Mouse (Mus musculus) ES-E14 (cell line): ENCODE data around the gene Slain1. TPM values are rescaled to one million over a fixed set of nuclear protein-coding genes. Genes with fewer than 3 reads are reported as not detected.

Source experiments
- DNase-seq: peaks from one replicate; pipeline ENCODE4 v3.0.0-alpha.2; 2013; ENCODE audit warnings: low read depth, low spot score
- H3K27ac ChIP-seq: 2 replicates; pipeline ENCODE4 v1.5.1; 2012; ENCODE audit warnings: low read depth, mild to moderate bottlenecking, low read length, moderate library complexity, mixed read lengths; ENCODE audit not compliant: poor library complexity, insufficient read depth, severe bottlenecking
- H3K36me3 ChIP-seq: 2 replicates; pipeline ENCODE4 v1.6.1; 2012; ENCODE audit warnings: mild to moderate bottlenecking, low read length, moderate library complexity, mixed read lengths; ENCODE audit not compliant: control insufficient read depth, poor library complexity, insufficient read depth, severe bottlenecking
- H3K4me1 ChIP-seq, 2 experiments: fragments of 150-350 bp in 1 of 2; sonication (generic) in 1 of 2; 2 replicates each; pipeline ENCODE4 v1.6.1; 2012; ENCODE audit warnings: low read length in 2 of 2, mild to moderate bottlenecking in 1 of 2, mixed read lengths in 1 of 2; ENCODE audit not compliant: control insufficient read depth in 2 of 2, insufficient read depth in 2 of 2, poor library complexity in 1 of 2
- H3K4me3 ChIP-seq, 2 experiments: fragments of 150-350 bp in 1 of 2; sonication (generic) in 1 of 2; 2 replicates each; pipeline ENCODE4 v1.5.1; 2012; ENCODE audit warnings: low read length in 2 of 2, low read depth in 1 of 2, mild to moderate bottlenecking in 1 of 2, mixed read lengths in 1 of 2; ENCODE audit not compliant: insufficient read depth in 1 of 2, poor library complexity in 1 of 2, severe bottlenecking in 1 of 2
- H3K9ac ChIP-seq: 2 replicates; pipeline ENCODE4 v1.6.1; 2012; ENCODE audit warnings: low read depth, mild to moderate bottlenecking, low read length, mixed read lengths; ENCODE audit not compliant: poor library complexity, insufficient read depth, severe bottlenecking
- H3K9me3 ChIP-seq: fragments of 150-350 bp; sonication (generic); 2 replicates; pipeline ENCODE4 v1.6.1; 2012; ENCODE audit warnings: low read depth, mild to moderate bottlenecking, low read length; ENCODE audit not compliant: control insufficient read depth, insufficient read depth
- CHD2 ChIP-seq: IDR thresholded peaks from 2 replicates; pipeline ENCODE4 v1.6.1; 2014; ENCODE audit warnings: mild to moderate bottlenecking, low read depth, low read length, inconsistent platforms
- HCFC1 ChIP-seq: IDR thresholded peaks from 2 replicates; pipeline ENCODE4 v1.6.1; 2012; ENCODE audit warnings: low read length, inconsistent platforms, borderline replicate concordance; ENCODE audit not compliant: insufficient read depth
- MAFK ChIP-seq: IDR thresholded peaks from 2 replicates; pipeline ENCODE4 v1.6.1; 2014; ENCODE audit warnings: mild to moderate bottlenecking, low read depth, low read length, inconsistent platforms; ENCODE audit not compliant: insufficient read depth
- ZC3H11A ChIP-seq: IDR thresholded peaks from 2 replicates; pipeline ENCODE4 v1.6.1; 2012; ENCODE audit warnings: low read depth, mild to moderate bottlenecking, inconsistent platforms, low read length, borderline replicate concordance
- ZNF384 ChIP-seq: IDR thresholded peaks from 2 replicates; pipeline ENCODE4 v1.6.1; 2012; ENCODE audit warnings: low read depth, low read length, inconsistent platforms
- in situ Hi-C, 2 experiments: fragments of 600-800 bp; cut with MboI; formaldehyde crosslinking; loops; one replicate each; pipeline ENCODE4 v1.15.1; 2025; ENCODE audit warnings: low sequenced_read_pairs in 2 of 2, inconsistent platforms in 1 of 2; ENCODE audit not compliant: unreplicated experiment in 2 of 2
- total RNA-seq: library from RNA; depleted of rRNA; stranded (reverse); fragments of 300-350 nt; gene quantifications from 2 replicates; pipeline ENCODE4 v1.2.3, GENCODE M21; 2012

Slain1 gene
- total RNA-seq, 1 experiment = 3.8 TPM

- in situ Hi-C loops = no loop called here
- Histone ChIP-seq H3K4me3 (peak overlapping the region in 1 of 2 experiments; percentile 91; a peak in 2 of 4 replicates), H3K36me3 (no peaks in the 10 kb centered on the region), H3K9ac (no peak overlapping the region), H3K4me1 (peaks cover 0 to 2% of the 10 kb centered on the region in 2 experiments; a peak in 1 of 4 replicates), H3K27ac (no peak overlapping the region), H3K9me3 (no peaks in the 10 kb centered on the region)
- TF ChIP-seq ZC3H11A = no peak
- no peak for TF ChIP-seq MAFK
- TF ChIP-seq HCFC1 = no peak
- no peak for DNase-seq
Measured at GRCm38 (mm10) chr14:103651562-103651961, 1.5 kb downstream of the Slain1 start.

- H3K4me3 ChIP-seq = no peak overlapping the region
- no peaks in the 10 kb centered on the region for H3K9me3 ChIP-seq
- DNase-seq = no peak
- in situ Hi-C loops = no loop called here
- no peak overlapping the region for H3K27ac ChIP-seq
- peaks cover 0 to 2% of the 10 kb centered on the region in 2 experiments; a peak in 1 of 4 replicates for H3K4me1 ChIP-seq
- H3K9ac ChIP-seq = no peak overlapping the region
- no peaks in the 10 kb centered on the region for H3K36me3 ChIP-seq
- no peak for TF ChIP-seq CHD2
- no peak for TF ChIP-seq MAFK
- no peak for TF ChIP-seq ZC3H11A
- TF ChIP-seq ZNF384 = no peak
- no peak for TF ChIP-seq HCFC1
Measured at GRCm38 (mm10) chr14:103652524-103652923, 2.5 kb downstream of the Slain1 start.

GRCm38 (mm10) chr14:103653800-103654199 lies 3.8 kb downstream of the Slain1 start:
- Histone ChIP-seq H3K27ac (no peak overlapping the region), H3K36me3 (no peaks in the 10 kb centered on the region; the same call in 1 of the 2 replicates), H3K9me3 (no peaks in the 10 kb centered on the region), H3K9ac (no peak overlapping the region), H3K4me1 (peaks cover 0 to 2% of the 10 kb centered on the region in 2 experiments; a peak in 1 of 4 replicates), H3K4me3 (no peak overlapping the region)
- TF ChIP-seq ZNF384 (no peak), ZC3H11A (no peak), MAFK (no peak), CHD2 (no peak), HCFC1 (no peak)
- no peak for DNase-seq
- in situ Hi-C loops = no loop called here

- no peaks in the 10 kb centered on the region for H3K9me3 ChIP-seq
- H3K4me3 ChIP-seq = no peak overlapping the region
- no peak overlapping the region for H3K27ac ChIP-seq
- no peaks in the 10 kb centered on the region; a peak in 1 of 4 replicates for H3K4me1 ChIP-seq
- H3K9ac ChIP-seq = no peak overlapping the region
- DNase-seq = no peak
- no peaks in the 10 kb centered on the region; the same call in 1 of the 2 replicates for H3K36me3 ChIP-seq
- TF ChIP-seq HCFC1 = no peak
- no peak for TF ChIP-seq ZC3H11A
- TF ChIP-seq MAFK = no peak
- TF ChIP-seq ZNF384 = no peak
- no peak for TF ChIP-seq CHD2
- in situ Hi-C loops = no loop called here
Measured at GRCm38 (mm10) chr14:103655448-103655847, 5.4 kb downstream of the Slain1 start.

- H3K9ac ChIP-seq = no peak overlapping the region
- in situ Hi-C loops = no loop called here
- H3K36me3 ChIP-seq = no peaks in the 10 kb centered on the region; the same call in none of the 2 replicates
- no peak for DNase-seq
- H3K27ac ChIP-seq = no peak overlapping the region
- H3K9me3 ChIP-seq = no peaks in the 10 kb centered on the region
- no peak overlapping the region for H3K4me3 ChIP-seq
- TF ChIP-seq ZC3H11A (no peak), MAFK (no peak), HCFC1 (no peak), ZNF384 (no peak), CHD2 (no peak)
- H3K4me1 ChIP-seq = no peaks in the 10 kb centered on the region
Measured at GRCm38 (mm10) chr14:103657876-103658275, 7.8 kb downstream of the Slain1 start.
